Mouse (Mus musculus) midbrain, postnatal 0 days (tissue): ENCODE data around the gene Htr1b. TPM values are rescaled to one million over a fixed set of nuclear protein-coding genes. Genes with fewer than 3 reads are reported as not detected.

Source experiments
- ATAC-seq: fragments of 200-750 bp; cut with Nextera tagmentation; 2 replicates; pipeline ENCODE4 v1.8.0; 2017; ENCODE audit warnings: moderate number of reproducible peaks, mild to moderate bottlenecking, moderate TSS enrichment, moderate library complexity; ENCODE audit not compliant: low FRiP score
- DNase-seq: peaks from one replicate; pipeline ENCODE4 v3.0.0-alpha.2; 2015; ENCODE audit warnings: low spot score
- H3K27ac ChIP-seq: fragments of 300-500 bp; sonication (generic); 2 replicates; pipeline ENCODE4 v1.5.1; 2014; ENCODE audit warnings: low read depth, mild to moderate bottlenecking, low read length, mixed read lengths
- H3K27me3 ChIP-seq: fragments of 300-500 bp; sonication (generic); 2 replicates; pipeline ENCODE4 v1.6.1; 2014; ENCODE audit warnings: low read length, control low read depth, mixed read lengths; ENCODE audit not compliant: insufficient read depth
- H3K36me3 ChIP-seq: fragments of 300-500 bp; sonication (generic); 2 replicates; pipeline ENCODE4 v1.6.1; 2014; ENCODE audit warnings: low read length, control low read depth, mixed read lengths; ENCODE audit not compliant: insufficient read depth
- H3K4me1 ChIP-seq: fragments of 300-500 bp; sonication (generic); 2 replicates; pipeline ENCODE4 v1.6.1; 2014; ENCODE audit warnings: mild to moderate bottlenecking, control low read depth, antibody characterized with exemption, low read length, mixed read lengths; ENCODE audit not compliant: insufficient read depth
- H3K4me2 ChIP-seq: fragments of 300-500 bp; sonication (generic); 2 replicates; pipeline ENCODE4 v1.6.1; 2014; ENCODE audit warnings: low read depth, mild to moderate bottlenecking, low read length, mixed read lengths; ENCODE audit not compliant: poor library complexity, severe bottlenecking
- H3K4me3 ChIP-seq: fragments of 300-500 bp; sonication (generic); 2 replicates; pipeline ENCODE4 v1.5.1; 2014; ENCODE audit warnings: low read depth, mild to moderate bottlenecking, low read length, moderate library complexity
- H3K9ac ChIP-seq: fragments of 300-500 bp; sonication (generic); replicated peaks from 2 replicates; pipeline ENCODE4 v1.6.1; 2014; ENCODE audit warnings: mild to moderate bottlenecking, low read length, moderate library complexity, mixed read lengths; ENCODE audit not compliant: poor library complexity, severe bottlenecking
- H3K9me3 ChIP-seq: fragments of 300-500 bp; sonication (generic); 2 replicates; pipeline ENCODE4 v1.6.1; 2016; ENCODE audit warnings: low read length, control low read depth
- CTCF ChIP-seq: IDR thresholded peaks from 2 replicates; pipeline ENCODE4 v1.5.1; 2016; ENCODE audit warnings: antibody characterized with exemption, mild to moderate bottlenecking
- WGBS: fragments of 180-500 bp; shearing (Covaris S2); extraction: QIAGEN DNeasy Blood & Tissue Kit; methylation state at CpG from one replicate; pipeline ENCODE4 v1.1.7; 2014; 5-methylcytosine and 5-hydroxymethylcytosine counted together
- polyA plus RNA-seq: library from polyadenylated mRNA; unstranded; fragments of >200 nt; fragmentation: Nextera tagmentation; extraction: Ambion mirVana; gene quantifications from 2 replicates; pipeline ENCODE4 v1.2.1, GENCODE M21; 2015
- total RNA-seq: library from RNA; depleted of rRNA; stranded (reverse); fragments of >200 nt; gene quantifications from 2 replicates; pipeline ENCODE4 v1.2.3, GENCODE M21; 2014; rRNA removed

Gene Htr1b
- total and polyA plus RNA-seq, 2 experiments from 2014 or later = 4.6 to 23.5 TPM

DNA sequence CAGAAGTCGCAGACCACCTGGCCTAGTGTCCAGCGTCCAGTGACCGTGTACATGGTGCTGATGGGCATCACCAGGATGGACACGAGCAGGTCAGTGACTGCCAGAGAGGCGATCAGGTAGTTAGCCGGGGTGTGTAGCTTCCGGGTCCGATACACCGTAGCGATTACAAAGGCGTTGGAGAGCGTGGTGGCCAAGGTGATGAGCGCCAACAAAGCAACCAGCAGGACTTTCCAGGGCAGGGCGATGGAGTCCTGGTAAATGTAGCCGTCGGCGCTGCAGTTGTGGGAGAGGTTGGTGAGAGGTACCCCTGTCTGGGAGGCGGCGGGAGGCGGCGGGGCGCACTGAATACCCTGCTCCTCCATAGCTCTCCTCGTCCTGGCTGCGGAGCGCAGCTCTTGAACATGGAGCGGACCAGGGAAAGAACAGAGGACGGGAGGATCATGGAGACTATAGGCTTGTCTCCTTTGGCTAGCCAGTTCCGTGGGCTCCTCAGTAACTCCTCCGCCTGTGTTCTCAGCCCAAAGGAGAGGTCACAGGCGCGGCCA, 1.4 kb downstream of the Htr1b start:
- DNase-seq = no peak
- Histone ChIP-seq H3K9me3 (no peaks in the 10 kb centered on the region), H3K27ac (peak overlapping the region; percentile 71; the same call in 1 of the 2 replicates), H3K27me3 (peaks cover 11% of the 10 kb centered on the region; the same call in 1 of the 2 replicates), H3K9ac (peak overlapping the region; percentile 71), H3K36me3 (no peaks in the 10 kb centered on the region), H3K4me2 (peak overlapping the region; percentile 96), H3K4me1 (no peaks in the 10 kb centered on the region), H3K4me3 (peak overlapping the region; percentile 83)
- WGBS = under 1% methylated on average over 31 of the region's 31 CpGs
- ATAC-seq = peak; percentile 25; the same call in 1 of the 2 replicates
- TF ChIP-seq CTCF = no peak

DNA sequence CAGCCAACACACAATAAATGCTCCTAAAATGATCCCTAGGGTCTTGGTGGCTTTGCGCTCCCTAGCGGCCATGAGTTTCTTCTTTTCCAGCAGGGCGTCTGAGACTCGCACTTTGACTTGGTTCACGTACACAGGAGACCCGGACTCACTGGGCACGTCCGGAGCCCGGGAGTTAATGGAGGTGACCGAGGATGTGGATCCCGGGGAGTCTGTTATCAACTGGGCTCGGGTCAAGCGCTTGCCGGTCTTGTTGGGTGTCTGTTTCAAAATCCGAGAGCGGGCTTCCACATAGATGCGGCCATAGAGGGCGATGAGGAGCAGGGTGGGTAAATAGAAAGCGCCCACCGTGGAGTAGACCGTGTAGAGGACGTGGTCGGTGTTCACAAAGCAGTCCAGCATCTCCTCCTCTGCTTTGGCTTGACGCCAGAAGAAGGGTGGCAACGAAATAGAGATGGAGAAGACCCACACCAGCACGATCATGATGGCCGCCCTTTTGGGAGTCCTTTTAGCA, 2.0 kb downstream of the Htr1b start:
- no peaks in the 10 kb centered on the region for H3K4me1 ChIP-seq
- DNase-seq = peak; percentile 56
- ATAC-seq = 0 out of 2 replicates have a peak, but pooled peaks have one; percentile 17
- no peak overlapping the region for H3K27ac ChIP-seq
- H3K9me3 ChIP-seq = no peaks in the 10 kb centered on the region
- peak overlapping the region; percentile 83 for H3K4me3 ChIP-seq
- peaks cover 11% of the 10 kb centered on the region; the same call in 1 of the 2 replicates for H3K27me3 ChIP-seq
- peak; percentile 53 for TF ChIP-seq CTCF
- 4% methylated on average over 27 of the region's 27 CpGs for WGBS
- H3K36me3 ChIP-seq = no peaks in the 10 kb centered on the region
- peak overlapping the region; percentile 71; the same call in 1 of the 2 replicates for H3K9ac ChIP-seq
- peak overlapping the region; percentile 96 for H3K4me2 ChIP-seq

DNA sequence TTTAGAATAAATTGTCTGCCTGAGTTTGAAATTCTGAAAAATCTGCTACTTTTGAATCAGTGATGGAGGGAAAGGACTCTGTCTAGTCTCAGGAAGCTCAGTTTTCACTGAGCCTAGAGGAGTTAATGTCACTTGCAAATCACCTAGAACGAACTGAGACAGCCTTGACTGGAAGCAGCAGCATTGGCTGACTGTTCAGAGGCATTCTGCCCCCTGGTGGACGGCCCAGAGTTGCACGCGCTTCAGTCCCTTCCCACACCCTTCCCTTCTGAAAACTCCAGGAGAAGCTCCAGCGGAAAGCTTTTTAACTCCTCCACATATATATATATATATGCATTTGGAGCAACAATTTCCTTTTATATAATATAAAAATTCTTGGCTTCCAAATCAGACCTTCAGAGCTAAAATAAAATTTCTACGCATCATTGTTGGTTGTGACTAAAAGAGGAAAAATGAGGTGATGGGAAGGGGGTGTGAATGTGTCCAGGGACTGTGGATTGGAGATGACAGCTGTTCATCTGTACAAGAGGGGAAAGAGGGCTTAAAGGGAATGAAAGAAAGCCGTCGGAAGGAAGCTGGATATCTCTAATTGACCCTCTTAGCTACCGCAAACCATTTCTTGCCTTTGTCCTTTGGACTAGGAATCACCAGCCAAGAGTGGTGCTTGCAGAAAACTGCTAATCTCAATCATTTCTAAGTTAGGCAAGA, 6.6 kb downstream of the Htr1b start:
- 0 out of 2 replicates have a peak, but pooled peaks cover 7% of the 10 kb centered on the region for H3K27me3 ChIP-seq
- no peak overlapping the region for H3K4me2 ChIP-seq
- no peak overlapping the region for H3K27ac ChIP-seq
- no peak overlapping the region for H3K4me3 ChIP-seq
- no peaks in the 10 kb centered on the region for H3K9me3 ChIP-seq
- H3K36me3 ChIP-seq = no peaks in the 10 kb centered on the region
- peak; percentile 90 for TF ChIP-seq CTCF
- no peaks in the 10 kb centered on the region for H3K4me1 ChIP-seq
- WGBS = 33% methylated on average over 9 of the region's 9 CpGs
- H3K9ac ChIP-seq = no peak overlapping the region
- DNase-seq (peak; percentile 87), ATAC-seq (peak; percentile 84)

GRCm38 (mm10) chr9:81625898-81626297, 7.7 kb downstream of the Htr1b start:
- DNase-seq (no peak), ATAC-seq (no peak)
- Histone ChIP-seq H3K27me3 (0 out of 2 replicates have a peak, but pooled peaks cover under 1% of the 10 kb centered on the region), H3K36me3 (no peaks in the 10 kb centered on the region), H3K27ac (no peak overlapping the region), H3K4me1 (no peaks in the 10 kb centered on the region), H3K4me3 (no peak overlapping the region), H3K9ac (no peak overlapping the region), H3K9me3 (no peaks in the 10 kb centered on the region), H3K4me2 (no peak overlapping the region)
- TF ChIP-seq CTCF = no peak

- Histone ChIP-seq H3K4me2 (no peak overlapping the region), H3K27ac (no peak overlapping the region), H3K4me1 (no peaks in the 10 kb centered on the region), H3K4me3 (no peak overlapping the region), H3K9me3 (no peaks in the 10 kb centered on the region), H3K36me3 (no peaks in the 10 kb centered on the region), H3K9ac (no peak overlapping the region), H3K27me3 (no peaks in the 10 kb centered on the region)
- ATAC-seq (no peak), DNase-seq (no peak)
- 32% methylated on average over 5 of the region's 5 CpGs for WGBS
- no peak for TF ChIP-seq CTCF
These were observed 10.8 kb downstream of the Htr1b start for GRCm38 (mm10) chr9:81622873-81623272.

GRCm38 (mm10) chr9:81611022-81611421, 22.6 kb downstream of the Htr1b start:
- Histone ChIP-seq H3K4me2 (no peak overlapping the region), H3K9me3 (0 out of 2 replicates have a peak, but pooled peaks cover 5% of the 10 kb centered on the region), H3K9ac (no peak overlapping the region), H3K36me3 (no peaks in the 10 kb centered on the region), H3K4me3 (no peak overlapping the region), H3K4me1 (no peaks in the 10 kb centered on the region), H3K27ac (no peak overlapping the region), H3K27me3 (no peaks in the 10 kb centered on the region)
- no peak for TF ChIP-seq CTCF
- DNase-seq (no peak), ATAC-seq (no peak)
- 78% methylated on average over 4 of the region's 4 CpGs for WGBS

Other genes with a start within 250 kb of the Htr1b start
- 2.8 and 3.2 TPM in 2 replicates for gene Mei4, start 229.8 kb upstream of the Htr1b start, total RNA-seq
- 1.9 and 2.9 TPM in 2 replicates for gene Mei4, start 229.8 kb upstream of the Htr1b start, polyA plus RNA-seq